Comparison of ENCODE assay signal across 23 mouse cellular contexts in the genomic region with DNA sequence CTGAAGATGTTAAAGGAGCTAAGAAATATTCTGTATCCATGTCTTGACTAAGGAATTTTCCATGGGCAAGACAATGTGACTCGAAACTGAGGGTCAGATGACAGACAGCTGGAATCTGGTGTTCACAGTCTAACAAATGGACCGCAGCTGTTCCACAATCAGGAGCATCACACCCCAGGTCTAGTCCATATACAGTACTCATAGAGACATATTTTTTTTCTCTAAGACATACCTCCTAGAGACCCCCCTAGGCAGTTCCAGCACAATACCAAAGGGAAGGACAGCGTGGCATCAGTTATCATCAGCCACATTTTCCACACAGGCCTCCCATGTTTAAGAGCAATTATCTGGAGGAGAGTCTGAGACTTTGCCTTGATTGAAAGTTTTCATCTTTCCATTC.
DNase-seq lines count a peak whose midpoint lies in the region; ATAC-seq and TF ChIP-seq lines count a peak whose summit lies in the region.
"Had no signal": no experiment of that assay in that cellular context is flagged by ENCODE, and none has a peak within 500 bp of the region (broad histone marks: within the 10 kb centered on the region; RNA-seq: fewer than 3 reads in every experiment).

No protein-coding gene starts in this region.

- no peak for TF ChIP-seq CTCF in CH12.LX (conservative IDR thresholded peaks at IDR 0.05 in 1 of 2, IDR thresholded peaks at IDR 0.05 in 1 of 2; ENCODE audit: low read depth in 2 of 2, low read length in 2 of 2)

- H3K27ac ChIP-seq in heart, embryonic 11.5 days (ENCODE audit: low read depth, low read length) = no peak overlapping the region
- H3K27ac ChIP-seq in CH12.LX (ENCODE audit: insufficient read depth, low read depth) = peak overlapping the region; percentile 4; the same call in 1 of the 2 replicates
- H3K27ac ChIP-seq in limb, embryonic 12.5 days = no peak overlapping the region
- H3K27ac ChIP-seq: embryonic facial prominence, embryonic 12.5 days; forebrain, embryonic 12.5 days; forebrain, embryonic 15.5 days; heart, adult 2 months; heart, embryonic 10.5 days; hindbrain, embryonic 12.5 days; hindbrain, embryonic 15.5 days had no signal

- H3K9ac ChIP-seq in heart, embryonic 11.5 days (ENCODE audit: low read depth, low read length) = no peak overlapping the region
- peak overlapping the region; percentile 58 for H3K9ac ChIP-seq in CH12.LX (ENCODE audit: insufficient read depth, low read depth)
- no peak overlapping the region for H3K9ac ChIP-seq in limb, embryonic 12.5 days (replicated peaks)
- H3K9ac ChIP-seq: embryonic facial prominence, embryonic 12.5 days; forebrain, embryonic 12.5 days; forebrain, embryonic 15.5 days; hindbrain, embryonic 12.5 days; hindbrain, embryonic 15.5 days had no signal

- no peaks in the 10 kb centered on the region for H3K4me1 ChIP-seq in heart, embryonic 11.5 days (ENCODE audit: control insufficient read depth, insufficient read depth, low read length)
- H3K4me1 ChIP-seq in CH12.LX (ENCODE audit: control insufficient read depth in 1 of 2, insufficient read depth in 2 of 2) = peaks cover 12 to 47% of the 10 kb centered on the region in 2 experiments; a peak in 3 of 4 replicates
- no peaks in the 10 kb centered on the region for H3K4me1 ChIP-seq in limb, embryonic 12.5 days (replicated peaks)
- H3K4me1 ChIP-seq: embryonic facial prominence, embryonic 12.5 days; forebrain, embryonic 12.5 days; forebrain, embryonic 15.5 days; heart, embryonic 10.5 days; hindbrain, embryonic 12.5 days; hindbrain, embryonic 15.5 days had no signal

- TF ChIP-seq RAD21 in CH12.LX (IDR thresholded peaks at IDR 0.05; ENCODE audit: low read depth, low read length) = no peak

- H3K4me3 ChIP-seq in heart, embryonic 11.5 days (ENCODE audit: low read depth, low read length) = no peak overlapping the region
- no peak overlapping the region for H3K4me3 ChIP-seq in CH12.LX (replicated peaks in 1 of 3; ENCODE audit: low read depth in 2 of 3, low read length in 2 of 3, poor library complexity in 1 of 3)
- H3K4me3 ChIP-seq in limb, embryonic 12.5 days (replicated peaks) = no peak overlapping the region
- H3K4me3 ChIP-seq: embryonic facial prominence, embryonic 12.5 days; erythroblast, embryonic 14.5 days; forebrain, embryonic 12.5 days; forebrain, embryonic 15.5 days; heart, adult 2 months; heart, embryonic 10.5 days; hindbrain, embryonic 12.5 days; hindbrain, embryonic 15.5 days had no signal

- in situ Hi-C loops in CH12.LX (cut with MboI; ENCODE audit: low pct_ligation_motif_present, low pct_unique_long_range_greater_than_20kb, low sequenced_read_pairs) = no loop called here

- H3K4me2 ChIP-seq in heart, embryonic 11.5 days = no peak overlapping the region
- H3K4me2 ChIP-seq in CH12.LX (ENCODE audit: insufficient read depth, low read depth, poor library complexity, severe bottlenecking) = peak overlapping the region; percentile 88
- H3K4me2 ChIP-seq in limb, embryonic 12.5 days = no peak overlapping the region
- H3K4me2 ChIP-seq: embryonic facial prominence, embryonic 12.5 days; forebrain, embryonic 12.5 days; forebrain, embryonic 15.5 days; hindbrain, embryonic 12.5 days; hindbrain, embryonic 15.5 days had no signal

- H3K36me3 ChIP-seq in heart, embryonic 11.5 days (ENCODE audit: control insufficient read depth, insufficient read depth, low read length) = no peaks in the 10 kb centered on the region
- H3K36me3 ChIP-seq in CH12.LX (replicated peaks in 1 of 2; ENCODE audit: control insufficient read depth in 1 of 2, insufficient read depth in 1 of 2, low read length in 1 of 2) = no peaks in the 10 kb centered on the region
- no peaks in the 10 kb centered on the region for H3K36me3 ChIP-seq in limb, embryonic 12.5 days
- H3K36me3 ChIP-seq: embryonic facial prominence, embryonic 12.5 days; forebrain, embryonic 12.5 days; forebrain, embryonic 15.5 days; heart, embryonic 10.5 days; hindbrain, embryonic 12.5 days; hindbrain, embryonic 15.5 days had no signal

- 0 out of 2 replicates have a peak, but pooled peaks have one; percentile 31 for ATAC-seq in heart, embryonic 11.5 days (replicated peaks; ENCODE audit: insufficient number of reproducible peaks, low FRiP score, low TSS enrichment)
- ATAC-seq in limb, embryonic 12.5 days (ENCODE audit: insufficient number of reproducible peaks, insufficient read depth, low FRiP score, low TSS enrichment, low read depth) = peak; percentile 76; the same call in 1 of the 2 replicates
- ATAC-seq: forebrain, embryonic 15.5 days had no signal

- TF ChIP-seq POLR2A in CH12.LX (IDR thresholded peaks at IDR 0.05; ENCODE audit: low read depth, low read length) = no peak

- dilution Hi-C loops in CH12.LX (cut with MboI; ENCODE audit: extremely low pct_ligation_motif_present, extremely low pct_unique_long_range_greater_than_20kb, low sequenced_read_pairs) = no loop called here

- WGBS in heart, embryonic 11.5 days (ENCODE audit: insufficient replicate concordance) = 81% methylated on average over 3 of the region's 3 CpGs
- WGBS in limb, embryonic 12.5 days = 75% methylated on average over 3 of the region's 3 CpGs

- no peak for TF ChIP-seq EP300 in CH12.LX (IDR thresholded peaks at IDR 0.05; ENCODE audit: low read length)

- no peaks in the 10 kb centered on the region for H3K27me3 ChIP-seq in heart, embryonic 11.5 days (ENCODE audit: control insufficient read depth, insufficient read depth, low read length)
- H3K27me3 ChIP-seq in CH12.LX (replicated peaks) = no peaks in the 10 kb centered on the region
- no peaks in the 10 kb centered on the region for H3K27me3 ChIP-seq in limb, embryonic 12.5 days
- H3K27me3 ChIP-seq: embryonic facial prominence, embryonic 12.5 days; forebrain, embryonic 12.5 days; forebrain, embryonic 15.5 days; hindbrain, embryonic 12.5 days; hindbrain, embryonic 15.5 days had no signal

- peaks cover 8% of the 10 kb centered on the region for H3K79me2 ChIP-seq in CH12.LX (replicated peaks; ENCODE audit: control insufficient read depth, extremely low read depth, insufficient read depth, poor library complexity, severe bottlenecking)

- H3K9me3 ChIP-seq in heart, embryonic 11.5 days (replicated peaks; ENCODE audit: control insufficient read depth, low read length) = no peaks in the 10 kb centered on the region
- H3K9me3 ChIP-seq in CH12.LX (replicated peaks; ENCODE audit: low read length) = no peaks in the 10 kb centered on the region
- H3K9me3 ChIP-seq in limb, embryonic 12.5 days = no peaks in the 10 kb centered on the region
- H3K9me3 ChIP-seq: embryonic facial prominence, embryonic 12.5 days; forebrain, embryonic 12.5 days; forebrain, embryonic 15.5 days; heart, embryonic 10.5 days; hindbrain, embryonic 12.5 days; hindbrain, embryonic 15.5 days had no signal

- no peak for DNase-seq in heart, adult 18-20 months
- no peak for DNase-seq in CH12.LX (ENCODE audit: extremely low read depth)
- DNase-seq in mesoderm, embryonic 11.5 days (ENCODE audit: low read depth, low spot score) = peak; percentile 23
- no peak for DNase-seq in right cerebral cortex, adult 18-20 months
- DNase-seq in retina, embryonic 14.5 days (ENCODE audit: low spot score) = no peak
- DNase-seq: adrenal gland, adult 2 months; adrenal gland, postnatal 14 days; B cell, adult 2 months; cerebellum, adult 11 months; cerebellum, adult 2 months; cerebellum, adult 9-11 months; cerebellum, postnatal 25 days; gastrocnemius, postnatal 25 days; heart, adult 2 months had no signal

TF ChIP-seq in CH12.LX, 34 proteins besides CTCF, POLR2A, EP300 and RAD21:
- TF ChIP-seq MAX (IDR thresholded peaks at IDR 0.05; ENCODE audit: low read length) (no peak), TBP (conservative IDR thresholded peaks at IDR 0.05; ENCODE audit: low read depth, low read length) (peak; percentile 53; the same call in 1 of the 2 replicates), ETS1 (conservative IDR thresholded peaks at IDR 0.05; ENCODE audit: low read depth, low read length) (no peak), BHLHE40 (IDR thresholded peaks at IDR 0.05; ENCODE audit: low read depth, low read length) (no peak), NRF1 (IDR thresholded peaks at IDR 0.05; ENCODE audit: low read depth, low read length) (no peak), USF2 (conservative IDR thresholded peaks at IDR 0.05; ENCODE audit: low read depth, low read length) (no peak)
